Mouse (Mus musculus) bone marrow, adult 2 months (tissue): ENCODE results near the gene Exoc4.

Experiments
- CTCF ChIP-seq: fragments of 200-500 bp; IDR thresholded peaks from 2 replicates; pipeline ENCODE4 v1.5.1; 2011; ENCODE audit warnings: low read length, control low read depth; ENCODE audit not compliant: control insufficient read depth, insufficient read depth
- POLR2A ChIP-seq: fragments of 200-500 bp; IDR thresholded peaks from 2 replicates; pipeline ENCODE4 v1.6.1; 2011; ENCODE audit warnings: low read depth, mild to moderate bottlenecking, control low read depth, low read length, borderline replicate concordance; ENCODE audit not compliant: control insufficient read depth

DNA sequence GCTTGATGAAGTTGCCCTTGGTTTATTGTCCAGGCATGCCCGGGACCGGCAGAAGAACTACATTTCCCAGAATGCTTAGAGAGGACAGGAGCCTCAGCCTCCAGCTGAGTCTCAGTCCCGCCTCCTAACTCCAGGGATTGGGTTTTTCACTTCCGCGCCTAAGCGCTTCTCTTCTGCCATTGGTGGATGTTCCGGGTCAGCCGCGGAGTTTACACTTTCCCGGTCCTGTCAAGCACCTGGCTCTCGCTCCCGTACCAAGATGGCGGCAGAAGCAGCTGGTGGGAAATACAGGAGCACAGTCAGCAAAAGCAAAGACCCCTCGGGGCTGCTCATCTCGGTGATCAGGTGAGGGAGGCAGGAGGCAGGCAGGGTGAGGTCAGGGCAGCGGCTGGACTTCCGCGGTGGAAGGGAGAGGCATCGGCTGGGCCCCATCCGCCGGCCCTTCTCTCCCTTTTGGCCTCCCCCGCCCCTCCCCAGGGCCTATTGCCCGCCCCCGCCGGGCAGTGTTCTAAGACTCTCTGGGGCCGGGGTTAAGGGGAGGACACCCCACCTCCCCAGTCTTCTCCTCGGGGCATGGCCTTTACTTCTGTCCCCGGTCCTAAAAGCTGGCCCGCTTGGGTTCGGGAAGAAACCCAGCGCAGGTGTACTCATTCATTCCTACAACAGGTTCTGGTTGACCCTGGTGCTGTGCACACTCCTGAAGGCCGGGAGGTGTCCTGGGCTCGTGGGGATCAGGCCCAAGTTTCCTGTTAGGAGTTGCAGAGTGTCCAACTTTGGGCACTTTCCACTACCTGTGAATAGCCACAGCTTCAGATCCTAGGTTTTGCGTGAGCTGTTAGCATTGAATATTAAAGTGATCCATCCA is at the start of gene Exoc4:
- TF ChIP-seq CTCF: no peak
- no peak for TF ChIP-seq POLR2A
